Mouse (Mus musculus) cortical plate, adult 2 months (tissue): ENCODE results near the gene Slc11a1. TPM values are rescaled to one million over a fixed set of nuclear protein-coding genes. Genes with fewer than 3 reads are reported as not detected.

Experiments used
- H3K27ac ChIP-seq: fragments of 200-500 bp; 2 replicates; pipeline ENCODE4 v1.5.1; 2012; ENCODE audit warnings: low read length, control low read depth, inconsistent platforms; ENCODE audit not compliant: insufficient read depth
- H3K4me1 ChIP-seq: fragments of 200-500 bp; 2 replicates; pipeline ENCODE4 v1.6.1; 2011; ENCODE audit warnings: low read length; ENCODE audit not compliant: control insufficient read depth, insufficient read depth
- H3K4me3 ChIP-seq: fragments of 200-500 bp; 2 replicates; pipeline ENCODE4 v1.5.1; 2011; ENCODE audit warnings: mild to moderate bottlenecking, low read length, control low read depth; ENCODE audit not compliant: insufficient read depth
- CTCF ChIP-seq: fragments of 200-500 bp; IDR thresholded peaks from 2 replicates; pipeline ENCODE4 v1.5.1; 2011; ENCODE audit warnings: mild to moderate bottlenecking, control low read depth, low read length; ENCODE audit not compliant: insufficient read depth; ENCODE audit errors: extremely low read depth
- POLR2A ChIP-seq: fragments of 200-500 bp; IDR thresholded peaks from 2 replicates; pipeline ENCODE4 v1.6.1; 2011; ENCODE audit warnings: mild to moderate bottlenecking, low read length, control low read depth; ENCODE audit not compliant: insufficient read depth; ENCODE audit errors: extremely low read depth
- polyA plus RNA-seq: library from polyadenylated mRNA; depleted of rRNA; stranded (reverse); fragments of >200 nt; gene quantifications from 2 replicates; pipeline ENCODE4 v1.2.3, GENCODE M21; 2012

The Slc11a1 gene
- polyA plus RNA-seq, 1 experiment = 8.9 TPM

GRCm38 (mm10) chr1:74386363-74386713 lies 11.3 kb downstream of the Slc11a1 start:
- Histone ChIP-seq H3K27ac (peak overlapping the region; percentile 96), H3K4me1 (no peaks in the 10 kb centered on the region), H3K4me3 (peak overlapping the region; percentile 57)
- TF ChIP-seq CTCF (no peak), POLR2A (no peak)

GRCm38 (mm10) chr1:74386714-74387385 lies 11.9 kb downstream of the Slc11a1 start:
- Histone ChIP-seq H3K4me3 (peak overlapping the region; percentile 57), H3K4me1 (no peaks in the 10 kb centered on the region), H3K27ac (peak overlapping the region; percentile 96)
- TF ChIP-seq CTCF (peak; percentile 31; the same call in 1 of the 2 replicates), POLR2A (peak; percentile 23; the same call in 1 of the 2 replicates)

- H3K27ac ChIP-seq = peak overlapping the region; percentile 96
- peak overlapping the region; percentile 57 for H3K4me3 ChIP-seq
- H3K4me1 ChIP-seq = no peaks in the 10 kb centered on the region
- no peak for TF ChIP-seq CTCF
- TF ChIP-seq POLR2A = no peak
Observed at GRCm38 (mm10) chr1:74387386-74387988, 12.5 kb downstream of the Slc11a1 start.

GRCm38 (mm10) chr1:74388398-74388920 lies 13.5 kb downstream of the Slc11a1 start:
- no peak overlapping the region for H3K27ac ChIP-seq
- TF ChIP-seq POLR2A = no peak
- no peak for TF ChIP-seq CTCF
- no peak overlapping the region for H3K4me3 ChIP-seq
- H3K4me1 ChIP-seq = no peaks in the 10 kb centered on the region

DNA sequence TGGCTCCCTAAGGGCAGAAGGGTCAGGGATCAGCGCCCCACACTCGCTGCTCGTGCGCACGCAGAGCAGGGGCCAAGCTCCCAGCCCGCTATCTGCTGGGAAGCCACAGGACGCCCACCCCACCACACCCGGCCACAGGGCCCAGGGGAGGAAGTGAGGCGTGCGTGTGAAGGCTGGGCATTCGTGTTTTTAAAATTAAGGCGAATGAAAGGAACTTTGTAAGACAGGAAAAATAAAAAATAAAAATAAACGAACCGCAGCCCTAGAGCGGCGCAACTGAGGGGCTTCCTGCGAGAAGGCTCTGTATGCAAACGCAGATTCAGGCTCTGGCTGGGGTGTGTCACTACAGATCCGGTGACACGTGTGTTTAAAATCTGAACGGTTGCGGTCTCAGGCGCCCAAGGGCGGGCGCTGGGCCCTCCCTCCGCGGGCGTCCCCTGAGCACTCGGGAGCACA lies 14.9 kb downstream of the Slc11a1 start:
- H3K4me3 ChIP-seq = no peak overlapping the region
- no peaks in the 10 kb centered on the region for H3K4me1 ChIP-seq
- H3K27ac ChIP-seq = no peak overlapping the region
- TF ChIP-seq CTCF = no peak

DNA sequence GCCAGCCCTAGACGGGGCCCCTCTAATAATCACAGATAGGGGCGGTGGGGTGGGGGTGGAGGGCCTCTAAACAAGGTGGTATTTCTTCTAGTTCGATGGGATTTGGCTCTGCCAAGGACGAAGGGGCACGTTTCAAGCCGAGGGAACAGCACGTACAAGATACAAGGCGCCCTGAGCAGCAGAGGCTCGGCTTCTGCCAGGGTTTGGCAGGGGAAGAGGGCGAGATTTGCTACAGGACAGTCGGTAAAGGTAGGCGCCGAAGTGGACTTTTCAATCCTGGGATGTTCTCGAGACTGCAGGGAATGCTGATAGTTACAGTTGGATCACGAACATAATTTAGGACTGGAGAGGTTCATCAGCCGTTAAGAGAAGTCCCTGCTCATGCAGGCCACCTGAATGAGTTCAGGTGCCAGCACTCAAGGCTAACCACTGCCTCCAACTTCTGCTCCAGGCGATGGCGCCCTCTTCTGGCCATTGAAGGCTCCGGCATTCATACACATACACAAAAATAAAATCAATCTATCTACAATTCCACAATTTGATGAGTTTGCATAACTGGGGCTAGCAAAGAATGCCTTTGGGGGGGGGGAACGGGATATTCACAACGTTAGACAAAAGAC lies 15.4 kb downstream of the Slc11a1 start:
- Histone ChIP-seq H3K4me3 (no peak overlapping the region; the same call in 1 of the 2 replicates), H3K27ac (no peak overlapping the region), H3K4me1 (no peaks in the 10 kb centered on the region)
- no peak for TF ChIP-seq POLR2A
- peak; percentile 50 for TF ChIP-seq CTCF

DNA sequence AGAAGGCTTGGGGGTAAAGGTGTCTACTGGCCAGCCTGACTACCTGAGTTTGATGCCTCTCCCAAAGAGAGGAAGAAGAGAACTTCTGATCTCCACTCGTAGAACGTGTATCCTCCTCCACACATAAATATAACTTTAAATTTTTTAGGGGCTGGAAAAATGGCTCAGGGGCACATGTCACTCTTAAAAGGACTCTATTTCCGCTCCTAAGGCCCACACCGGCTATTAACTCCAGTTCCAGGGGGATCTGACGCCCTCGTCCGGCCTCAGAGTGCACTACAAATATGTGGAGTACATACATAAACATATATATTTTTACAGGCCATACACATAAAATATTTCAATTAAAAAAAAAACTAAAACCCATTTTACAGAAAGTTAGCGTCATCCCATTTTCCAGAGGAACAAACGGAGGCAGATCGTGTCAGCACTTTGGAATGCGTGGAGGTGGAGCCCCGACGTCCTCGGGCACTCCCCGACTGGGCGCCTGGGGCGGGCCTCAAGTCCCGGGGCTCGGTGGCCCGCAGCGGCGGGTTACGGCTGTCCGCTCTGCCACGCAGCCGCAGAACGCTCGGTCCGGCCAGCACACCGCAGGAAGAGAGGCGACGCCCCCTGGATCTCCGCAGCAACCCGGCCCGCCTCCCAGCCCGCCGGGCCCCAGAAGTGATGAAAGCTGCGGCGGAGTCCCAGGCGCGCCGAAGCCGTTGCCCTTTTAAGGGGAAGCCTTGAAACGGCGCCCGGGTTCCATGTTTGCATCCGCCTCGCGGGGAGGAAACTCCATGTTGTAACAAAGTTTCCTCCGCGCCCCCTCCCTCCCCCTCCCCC lies 16.1 kb downstream of the Slc11a1 start, which contains the start of gene Ctdsp1:
Gene Ctdsp1 (plus strand): TSS at position 586 of the 825 bp plus-strand sequence.
- TF ChIP-seq POLR2A (no peak), CTCF (no peak)
- H3K27ac ChIP-seq = peak within 1 kb of the TSS; percentile 91
- H3K4me3 ChIP-seq = peak within 1 kb of the TSS; percentile 64
- no peaks in the 10 kb centered on the region for H3K4me1 ChIP-seq

GRCm38 (mm10) chr1:74391844-74392441 lies 16.9 kb downstream of the Slc11a1 start:
- no peaks in the 10 kb centered on the region for H3K4me1 ChIP-seq
- peak overlapping the region; percentile 91 for H3K27ac ChIP-seq
- TF ChIP-seq POLR2A (no peak), CTCF (no peak)
- H3K4me3 ChIP-seq = peak overlapping the region; percentile 64
